Mouse (Mus musculus): ENCODE results near the gene Paqr9.
A peak's percentile ranks its signal among the peaks of the same experiment; 100 is the strongest.

Gene Paqr9

DNA sequence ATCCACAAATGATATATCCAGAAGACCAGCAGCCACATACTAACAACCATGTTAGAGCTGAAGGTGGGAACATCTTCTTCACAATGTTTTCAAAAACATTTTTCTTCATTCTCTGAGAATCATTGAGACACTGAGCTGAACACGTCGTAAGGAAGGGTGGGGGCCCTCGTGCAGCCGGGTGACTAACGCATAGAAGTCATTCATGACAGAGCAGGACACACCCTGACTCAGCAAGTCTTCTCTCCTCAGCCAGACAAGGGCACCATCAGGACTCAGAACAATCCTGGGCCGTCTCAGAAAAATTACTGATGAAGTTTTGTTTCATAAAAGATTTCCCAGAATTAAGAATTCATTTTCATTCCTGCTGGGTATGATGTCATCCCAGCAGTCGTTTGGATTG, 12.8 kb upstream of the Paqr9 start:
- no peak for DNase-seq

DNA sequence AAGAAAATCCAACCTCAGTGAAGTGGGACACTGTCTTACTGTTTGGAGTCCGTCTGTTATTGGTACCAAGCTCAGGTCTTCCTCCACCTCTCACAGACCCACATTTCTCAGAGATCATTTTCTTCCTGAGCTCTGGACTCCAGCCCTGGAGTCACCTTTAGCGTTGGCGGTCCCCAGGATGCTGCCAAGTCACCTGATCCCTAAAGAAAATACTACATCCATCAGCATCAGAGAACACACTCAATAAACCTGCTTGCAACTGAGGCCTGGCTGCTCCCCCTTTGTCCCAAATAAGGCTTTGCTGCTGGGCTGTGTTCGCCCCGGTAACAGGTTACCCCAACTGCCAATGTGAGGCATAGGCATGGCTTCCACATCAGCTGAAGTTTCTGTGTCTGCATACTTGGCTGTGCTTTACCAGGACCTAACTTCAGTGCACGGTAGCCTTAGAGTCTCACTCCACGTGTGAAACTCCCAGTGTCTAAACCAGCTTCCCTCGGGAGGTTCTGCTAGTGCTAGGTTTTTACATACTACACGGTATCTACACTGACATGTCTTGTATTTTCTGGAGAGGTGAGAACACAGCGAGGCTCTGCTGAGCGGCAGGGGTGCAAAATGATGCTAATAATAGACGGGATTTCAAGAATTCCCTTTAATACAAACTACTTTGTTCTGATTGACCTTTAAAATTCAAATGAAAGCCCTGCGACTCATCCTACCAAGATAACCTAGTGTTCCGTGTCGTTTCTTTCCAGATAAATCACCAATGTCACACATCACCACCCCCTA, 9.6 kb upstream of the Paqr9 start:
- DNase-seq, result no peak

DNA sequence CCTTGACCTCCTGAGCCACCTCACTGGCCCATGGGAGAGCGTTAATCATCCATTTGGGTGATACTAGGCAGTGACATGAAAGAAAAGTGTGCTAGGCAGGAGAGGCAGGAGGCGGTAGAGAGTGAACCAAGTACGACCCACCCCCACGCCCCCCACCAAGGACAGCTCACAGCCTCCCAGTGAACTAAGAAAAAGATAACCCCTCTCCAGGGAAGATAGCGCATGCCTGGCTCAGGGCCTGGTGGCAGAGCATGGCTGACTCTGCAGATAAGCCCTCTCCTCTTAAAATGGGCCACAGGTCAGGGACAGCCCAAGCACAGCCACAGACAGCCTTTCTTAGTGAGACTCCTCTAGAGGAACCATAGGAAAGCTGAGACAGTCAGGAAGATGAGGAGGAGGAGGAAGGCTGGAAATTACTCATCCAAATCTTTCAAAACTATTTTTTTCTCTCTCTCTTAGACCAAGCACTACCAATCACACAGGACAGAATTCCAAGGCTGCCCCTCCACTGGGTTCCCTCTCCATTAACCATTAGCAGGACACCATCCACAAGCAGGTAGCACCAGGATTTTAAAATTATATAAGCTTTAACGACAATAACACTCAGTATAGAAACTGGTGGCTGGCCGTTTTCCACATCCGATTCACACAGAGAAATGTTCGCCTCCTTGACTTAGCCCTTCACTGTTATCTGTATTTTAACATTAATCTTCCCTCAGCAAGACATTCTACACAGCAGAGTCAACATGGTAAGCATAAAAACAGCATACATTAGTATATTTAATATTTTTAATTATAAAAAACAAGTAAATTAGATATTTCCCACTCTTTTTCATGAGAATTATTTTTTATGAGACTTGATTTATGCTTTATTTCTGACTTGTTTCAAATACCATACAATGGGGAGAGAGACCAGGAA, 8.3 kb upstream of the Paqr9 start:
- no peak for DNase-seq

DNA sequence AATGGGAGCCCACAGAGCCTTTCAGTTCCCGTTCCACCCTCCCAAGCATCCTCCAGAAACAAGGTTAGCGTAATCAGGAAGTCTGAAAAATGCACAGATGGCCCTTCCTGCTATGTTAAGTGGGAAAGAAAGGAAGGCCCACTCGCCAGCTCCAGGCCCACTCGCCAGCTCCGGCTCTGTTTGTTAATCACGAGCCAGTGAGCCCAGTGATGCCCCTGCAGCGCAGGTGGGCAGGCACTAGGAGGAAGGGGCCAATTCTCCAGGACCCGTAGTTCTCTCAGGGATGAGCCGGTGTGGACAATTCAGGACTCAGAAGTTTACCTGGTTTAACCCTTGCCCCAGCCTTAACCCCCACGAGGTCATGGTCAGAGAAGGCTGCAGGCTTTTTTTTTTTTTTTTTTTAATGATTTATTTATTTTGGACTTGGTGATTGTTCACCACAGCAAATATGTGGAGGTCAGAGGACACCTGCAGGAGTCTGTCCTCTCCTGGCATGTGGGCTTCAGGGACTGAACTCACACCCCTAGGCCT, 7.2 kb upstream of the Paqr9 start:
- no peak for DNase-seq

DNA sequence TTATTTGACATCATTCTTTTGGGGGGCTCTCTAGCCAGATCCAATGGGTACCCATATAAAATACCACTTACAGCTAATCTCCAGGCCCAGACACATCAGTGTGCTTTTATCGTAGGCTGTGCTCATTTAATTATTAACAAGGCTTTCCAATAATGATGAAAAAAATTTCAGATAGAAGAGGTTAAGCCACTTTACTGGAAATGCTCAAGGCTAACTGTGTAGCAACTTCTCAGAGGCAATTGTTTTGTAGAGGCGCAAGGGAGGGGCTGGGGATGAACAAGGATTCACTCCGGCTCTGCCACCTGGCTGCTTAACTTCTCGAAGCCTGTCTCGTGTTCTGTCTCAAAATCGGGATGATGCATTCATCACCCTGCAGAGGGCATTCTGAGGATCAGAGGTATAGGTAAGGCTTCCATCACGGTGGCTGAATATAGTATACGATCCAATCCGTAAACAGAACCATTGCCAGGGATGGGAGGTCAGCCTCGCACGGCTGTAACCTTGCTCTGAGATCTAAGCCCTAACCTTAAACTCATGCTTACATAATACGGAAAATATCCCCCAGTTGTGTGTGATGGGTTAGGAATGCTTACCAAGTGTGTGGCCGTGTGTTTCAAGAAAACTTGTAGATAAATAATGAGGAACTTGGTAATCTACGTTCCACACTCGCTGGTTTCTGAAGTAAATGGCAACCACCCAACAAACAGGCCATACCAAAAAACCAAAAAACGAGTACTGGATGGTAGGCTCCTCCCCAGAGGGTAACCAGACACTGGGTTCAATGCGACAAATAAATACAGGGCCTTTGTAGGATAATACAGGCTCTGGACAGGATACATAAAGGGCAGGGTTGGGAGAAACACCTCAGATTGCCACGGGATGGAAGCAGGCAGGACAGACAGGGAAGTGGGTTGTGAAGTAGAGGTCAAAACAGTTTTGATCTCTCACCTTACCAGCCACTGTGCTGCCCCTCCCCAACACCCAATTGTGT, 4.9 kb upstream of the Paqr9 start:
- DNase-seq, result no peak

DNA sequence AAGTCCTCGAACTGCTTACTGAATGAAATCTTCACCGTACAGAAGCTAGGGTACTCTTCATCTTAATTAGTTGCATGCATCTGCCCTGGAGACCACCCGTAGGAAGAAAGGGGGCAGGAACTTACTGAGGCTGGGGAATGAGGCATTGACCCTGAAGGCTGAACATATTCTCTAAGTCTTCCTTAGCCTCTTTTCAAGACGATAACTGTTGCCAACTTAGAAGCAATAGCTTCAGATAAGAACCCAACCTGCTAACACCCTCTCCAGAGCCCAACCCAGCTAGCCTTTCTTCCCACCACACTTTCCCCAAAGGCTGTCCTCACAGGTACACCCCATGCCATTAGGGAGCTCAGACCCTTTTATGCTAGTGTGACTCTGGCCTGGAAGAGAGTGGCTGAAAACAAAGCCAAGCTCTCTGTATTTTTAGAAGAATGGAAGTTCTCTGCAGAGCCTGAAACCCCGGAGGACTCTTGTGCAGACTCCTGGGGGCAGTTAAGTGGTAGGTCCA, 4.2 kb upstream of the Paqr9 start:
- no peak for DNase-seq

DNA sequence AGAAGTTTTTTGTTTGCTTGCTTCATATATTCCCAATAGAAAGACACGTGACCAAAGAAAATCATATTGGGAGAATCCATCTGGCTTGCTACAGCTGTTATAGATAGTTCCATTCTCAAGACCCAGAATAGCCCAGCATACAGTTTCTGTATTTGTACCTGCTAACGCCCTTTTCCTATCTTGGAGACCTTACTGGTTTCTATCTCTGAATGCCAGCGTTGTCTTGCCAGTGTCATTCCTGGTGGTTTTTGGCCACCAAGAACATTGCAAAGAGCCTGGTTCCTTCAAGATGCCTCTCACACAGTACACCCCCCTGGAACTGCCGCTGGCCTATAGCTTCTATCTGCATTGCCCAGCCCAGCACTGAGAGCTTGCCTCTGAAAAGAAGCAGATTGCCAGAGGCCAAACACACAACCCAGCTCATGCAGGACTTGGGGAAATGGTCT, 3.4 kb upstream of the Paqr9 start:
- DNase-seq, result no peak

DNA sequence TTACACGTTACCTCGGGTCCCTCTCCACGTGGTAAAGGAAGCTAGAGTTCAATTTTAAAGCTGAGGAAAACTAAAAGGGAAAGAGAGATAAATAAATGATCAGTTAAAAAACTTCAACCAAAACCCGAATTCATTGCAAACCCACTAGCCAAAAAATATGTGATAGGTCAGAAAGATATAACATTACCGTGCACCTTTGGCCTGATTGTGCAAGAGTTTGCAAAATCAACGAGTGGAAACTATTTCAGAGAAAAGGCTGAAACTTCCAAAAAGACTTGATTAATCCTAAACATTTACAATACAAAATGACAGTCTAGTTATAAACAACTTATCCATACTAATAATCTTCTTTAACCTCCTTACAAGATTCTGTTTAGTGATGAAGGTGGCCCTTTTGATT, 1.7 kb upstream of the Paqr9 start:
- no peak for DNase-seq

DNA sequence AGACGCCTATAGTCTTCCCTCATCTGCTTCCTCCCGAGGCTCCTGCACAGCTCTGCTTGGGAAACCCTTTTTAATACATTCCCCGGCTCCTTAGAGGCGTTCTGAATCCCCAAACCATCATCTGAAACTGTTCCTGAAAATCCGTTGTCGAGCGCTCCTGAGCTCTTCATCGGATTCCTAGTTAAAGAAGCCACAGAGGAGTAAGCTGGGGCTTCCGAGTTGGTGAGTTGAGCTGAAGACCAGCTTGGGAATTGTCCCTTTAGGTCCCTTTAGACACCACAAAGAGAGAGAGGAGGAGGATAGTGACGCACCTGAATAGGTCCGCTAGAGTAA, 765 bp upstream of the Paqr9 start:
- no peak for DNase-seq

DNA sequence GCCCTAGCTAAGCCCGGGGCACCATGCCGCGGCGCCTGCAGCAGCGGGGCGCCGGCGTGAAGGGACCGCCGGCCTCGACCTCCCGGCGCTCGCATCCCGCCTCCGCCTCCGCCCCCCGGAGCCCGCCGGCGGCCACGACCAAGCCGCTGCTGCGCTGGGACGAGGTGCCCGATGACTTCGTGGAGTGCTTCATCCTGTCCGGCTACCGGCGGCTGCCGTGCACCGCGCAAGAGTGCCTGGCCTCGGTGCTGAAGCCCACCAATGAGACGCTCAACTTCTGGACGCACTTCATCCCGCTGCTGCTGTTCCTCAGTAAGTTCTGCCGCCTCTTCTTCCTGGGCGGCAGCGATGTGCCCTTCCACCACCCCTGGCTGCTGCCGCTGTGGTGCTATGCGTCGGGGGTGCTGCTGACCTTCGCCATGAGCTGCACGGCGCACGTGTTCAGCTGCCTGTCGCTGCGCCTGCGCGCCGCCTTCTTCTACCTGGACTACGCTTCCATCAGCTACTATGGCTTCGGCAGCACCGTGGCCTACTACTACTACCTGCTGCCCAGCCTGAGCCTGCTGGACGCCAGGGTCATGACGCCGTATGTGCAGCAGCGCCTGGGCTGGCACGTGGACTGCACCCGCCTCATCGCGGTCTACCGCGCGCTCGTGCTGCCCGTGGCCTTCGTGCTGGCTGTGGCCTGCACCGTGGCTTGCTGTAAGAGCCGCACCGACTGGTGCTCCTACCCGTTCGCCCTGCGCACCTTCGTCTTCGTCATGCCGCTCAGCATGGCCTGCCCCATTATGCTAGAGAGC, 679 bp downstream of the Paqr9 start:
- peak; percentile 56 for DNase-seq

DNA sequence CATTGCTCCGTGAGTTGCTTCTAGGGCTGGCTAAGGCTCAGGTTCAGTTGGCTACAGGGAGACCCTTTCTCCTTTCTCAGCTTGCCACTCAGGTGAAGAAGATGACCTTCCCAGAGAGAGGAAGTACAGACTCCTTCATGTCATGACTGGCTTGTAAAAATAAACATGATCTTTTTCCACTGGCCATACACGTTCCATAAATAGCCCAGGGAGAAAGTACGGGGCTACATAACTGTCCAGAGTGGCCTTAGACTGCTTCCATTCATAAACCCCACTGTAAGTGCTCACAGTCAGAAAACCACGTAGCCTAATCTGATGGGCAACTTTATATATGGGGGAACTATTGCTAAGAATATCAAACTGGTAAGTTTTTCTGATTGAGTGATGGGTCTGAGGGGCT, 4.6 kb downstream of the Paqr9 start:
- no peak for DNase-seq

DNA sequence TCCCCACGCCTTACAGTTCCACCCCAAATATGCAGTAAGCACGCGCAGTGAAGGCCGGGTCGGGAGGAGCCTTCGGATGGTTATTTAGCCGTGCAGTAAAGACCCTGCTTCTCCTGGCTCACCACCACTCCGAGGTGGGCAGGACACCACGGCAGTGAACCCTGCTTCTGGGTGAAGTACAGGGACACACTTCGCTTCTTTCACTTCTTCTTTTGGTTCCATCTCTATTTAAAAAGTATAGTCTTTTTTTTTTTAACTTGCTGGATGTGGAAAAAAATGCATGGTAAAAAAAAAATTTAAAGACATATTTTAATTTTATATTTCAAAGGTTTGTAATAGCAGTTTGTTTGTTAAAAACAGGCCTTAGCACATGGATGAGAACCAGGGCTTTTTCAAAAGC, 6.9 kb downstream of the Paqr9 start:
- no peak for DNase-seq

DNA sequence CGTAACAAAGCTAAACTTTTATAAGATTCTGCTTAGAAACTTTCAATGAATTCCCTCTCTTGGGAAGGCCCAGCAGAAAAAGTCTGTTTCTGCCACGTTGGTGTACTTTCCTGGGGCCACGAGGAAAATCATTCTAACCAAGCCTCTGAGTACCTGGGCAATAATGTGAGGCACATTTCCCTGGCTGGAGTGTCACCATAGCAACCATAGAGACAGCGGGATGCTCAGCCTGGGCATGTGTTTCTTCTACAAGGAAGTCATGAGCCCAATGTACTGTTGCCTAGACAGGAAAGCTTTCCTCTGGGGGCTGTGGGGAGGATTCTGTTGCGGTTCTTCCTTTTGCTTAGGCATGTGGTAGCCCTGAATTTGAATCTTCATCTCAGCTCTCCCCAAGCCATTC, 7.5 kb downstream of the Paqr9 start:
- no peak for DNase-seq

DNA sequence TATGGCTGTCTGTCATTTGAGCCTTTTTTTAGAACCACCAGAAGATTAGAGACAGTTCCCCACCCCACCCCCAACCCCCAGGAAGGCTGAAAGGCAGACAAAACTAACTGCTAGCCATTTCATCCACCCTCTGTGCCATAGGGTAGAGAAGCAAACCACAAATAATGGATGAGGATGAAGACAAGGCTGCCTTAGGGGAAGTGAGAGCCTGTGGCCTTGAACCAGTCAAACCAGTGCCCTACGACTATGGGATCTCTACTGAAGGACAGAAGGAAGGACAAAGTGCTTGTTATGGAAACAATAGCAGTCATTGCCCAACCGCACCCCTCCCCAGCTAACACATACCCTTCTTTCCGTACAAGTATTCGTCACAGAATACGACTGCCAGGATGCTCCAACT, 9.8 kb downstream of the Paqr9 start:
- no peak for DNase-seq

DNA sequence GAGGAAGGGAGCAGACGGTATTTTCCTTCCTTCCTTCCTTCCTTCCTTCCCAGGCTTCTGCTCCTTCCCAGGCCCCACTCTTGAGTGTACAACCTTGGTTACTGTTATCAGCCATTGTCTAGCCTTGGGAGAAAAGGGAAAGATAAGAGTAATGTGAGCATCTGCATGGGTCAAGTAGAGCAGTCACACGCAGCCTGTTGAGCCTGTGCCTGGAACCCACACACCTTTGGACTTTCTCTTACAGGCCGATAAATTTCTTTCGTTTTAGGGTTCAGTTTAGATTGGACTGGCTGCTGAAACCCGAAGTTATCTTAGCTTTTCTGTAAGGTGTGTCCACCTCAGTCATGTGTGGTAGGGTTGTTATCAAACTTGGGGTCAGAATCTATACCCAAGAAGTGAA, 10.5 kb downstream of the Paqr9 start:
- DNase-seq, result no peak

DNA sequence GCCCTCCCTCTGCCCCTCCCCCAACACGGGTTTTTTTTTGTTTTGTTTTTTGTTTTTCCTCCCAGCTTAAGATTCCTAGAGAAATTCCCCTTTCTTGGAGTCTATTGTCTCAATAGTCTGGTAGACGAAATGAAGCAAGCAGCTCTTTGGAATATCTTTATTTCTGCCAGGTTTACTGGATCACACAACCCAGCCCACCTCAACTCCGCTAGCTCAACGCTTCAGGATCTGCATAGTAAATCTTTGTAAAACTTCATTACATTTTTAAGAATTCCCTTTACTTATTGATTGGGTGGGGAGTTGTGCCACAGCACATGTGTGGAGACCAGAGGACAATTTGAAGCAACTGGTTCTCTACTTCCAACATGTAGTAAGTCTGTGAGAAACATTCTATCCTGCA, 11.1 kb downstream of the Paqr9 start:
- DNase-seq, result no peak

DNA sequence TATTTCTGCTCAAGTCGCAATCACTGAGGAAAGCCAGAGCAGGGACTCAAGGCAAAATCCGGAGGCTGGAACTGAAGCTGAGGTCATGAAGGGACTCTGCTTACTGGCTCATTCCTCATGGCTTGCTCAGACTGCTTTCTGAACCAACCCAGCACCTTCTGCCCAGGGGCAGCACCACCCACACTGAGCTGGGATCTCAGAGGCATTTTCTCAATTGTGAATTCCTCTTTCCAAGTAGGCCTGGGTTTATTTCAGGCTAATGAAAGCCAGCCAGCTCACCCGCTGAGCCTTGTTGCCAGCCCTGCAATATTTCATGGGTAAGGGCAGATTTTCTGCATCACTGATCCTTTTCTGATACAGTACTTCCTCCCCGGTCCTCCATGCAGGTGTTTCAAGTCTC, 12.0 kb downstream of the Paqr9 start:
- DNase-seq, result no peak

DNA sequence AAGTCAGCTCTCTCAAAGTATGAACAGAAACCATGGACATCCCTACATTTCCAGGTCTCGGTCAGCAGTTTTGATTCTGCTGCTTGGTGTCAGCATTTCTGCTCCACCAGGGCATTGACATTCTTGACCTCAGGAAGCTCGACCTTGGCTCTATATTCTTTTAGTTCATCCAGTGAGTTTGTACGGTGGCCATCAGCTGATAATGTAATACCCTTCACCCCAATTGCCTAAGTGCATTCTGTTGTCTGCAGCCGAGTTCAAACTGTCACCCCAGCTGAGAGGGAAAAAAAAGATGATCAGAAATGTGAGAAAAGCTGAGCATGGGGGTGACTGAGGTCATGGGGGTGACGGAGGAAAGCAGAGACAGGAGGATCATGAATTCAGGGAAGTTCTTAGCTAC, 13.1 kb downstream of the Paqr9 start:
- DNase-seq, result no peak

DNA sequence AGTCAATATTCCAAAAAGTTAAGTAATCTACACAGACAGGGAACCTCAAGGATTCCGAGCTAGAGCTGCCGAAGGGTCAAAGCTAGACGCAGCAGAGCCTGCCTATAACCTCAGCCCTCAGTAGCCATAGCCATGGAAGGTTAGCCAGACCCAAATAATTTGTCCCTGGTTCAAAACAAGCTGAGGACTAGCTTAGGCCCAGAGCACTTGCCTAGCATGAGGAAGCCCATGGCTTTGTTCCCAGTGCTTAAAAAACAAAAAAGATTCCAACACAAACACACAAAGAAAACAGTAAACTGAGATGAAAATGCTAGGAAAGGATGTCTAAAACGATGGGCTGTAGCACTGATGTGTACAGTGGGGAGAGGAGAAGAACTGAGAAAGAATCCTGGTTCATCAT, 14.7 kb downstream of the Paqr9 start:
- DNase-seq, result no peak

DNA sequence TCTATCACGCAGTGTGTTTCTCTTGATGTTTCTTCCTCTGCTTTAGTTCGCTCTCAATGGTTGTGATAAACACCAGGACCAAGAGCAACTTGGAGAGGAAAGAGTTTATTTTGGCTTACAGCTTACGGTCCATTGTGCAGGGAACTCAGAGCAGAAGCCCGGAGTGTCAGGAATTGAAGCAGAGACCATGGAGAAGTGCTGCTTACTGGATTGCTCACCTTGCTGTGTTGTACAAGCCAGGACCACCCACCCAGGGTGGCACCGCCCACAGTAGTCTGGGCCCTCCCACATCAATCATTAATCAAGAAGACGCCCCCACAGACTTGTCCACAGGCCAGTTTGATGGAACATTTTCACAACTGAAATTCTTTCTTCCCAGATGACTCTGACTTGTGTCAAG, 18.0 kb downstream of the Paqr9 start:
- DNase-seq, result no peak

DNA sequence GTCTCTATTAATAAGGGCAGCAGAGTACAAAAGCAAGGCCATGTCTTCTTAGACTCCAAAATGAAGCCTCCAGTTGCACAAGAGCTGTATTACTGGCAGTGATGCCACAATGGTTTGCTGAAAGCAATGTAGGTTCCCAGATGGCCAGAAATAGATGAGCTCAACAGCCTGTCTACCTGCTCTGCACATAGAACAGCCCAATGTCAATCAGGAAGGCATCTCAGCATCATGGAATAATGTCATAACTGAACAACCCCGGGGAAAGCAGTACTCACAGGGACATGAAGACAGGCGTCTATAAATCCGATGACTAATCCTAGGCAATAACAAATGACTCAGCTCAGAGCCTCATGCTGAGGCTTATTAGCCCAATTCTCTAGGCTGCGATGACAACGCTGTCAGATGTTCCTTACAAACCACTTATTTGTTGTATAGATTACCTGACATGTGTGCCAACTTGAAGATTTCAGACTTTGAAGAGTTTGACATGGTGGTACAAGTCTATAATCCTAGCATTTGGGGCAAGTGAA, 19.0 kb downstream of the Paqr9 start:
- no peak for DNase-seq
